Mouse (Mus musculus) frontal cortex, postnatal 10 days (tissue): ENCODE measurements around the gene Pex5l.

Source experiments
- DNase-seq, 2 experiments: peaks; one replicate each; pipeline ENCODE4 v3.0.0; 2022; ENCODE audit warnings: low spot score in 2 of 2, mixed read lengths in 1 of 2

The Pex5l gene

GRCm38 (mm10) chr3:33063590-33063989 lies 79.5 kb downstream of the Pex5l start:
- DNase-seq = no peak

- no peak for DNase-seq
These were observed 81.6 kb downstream of the Pex5l start for GRCm38 (mm10) chr3:33061428-33061827.

- DNase-seq = no peak
These were observed 82.0 kb downstream of the Pex5l start for GRCm38 (mm10) chr3:33061016-33061415.

DNA sequence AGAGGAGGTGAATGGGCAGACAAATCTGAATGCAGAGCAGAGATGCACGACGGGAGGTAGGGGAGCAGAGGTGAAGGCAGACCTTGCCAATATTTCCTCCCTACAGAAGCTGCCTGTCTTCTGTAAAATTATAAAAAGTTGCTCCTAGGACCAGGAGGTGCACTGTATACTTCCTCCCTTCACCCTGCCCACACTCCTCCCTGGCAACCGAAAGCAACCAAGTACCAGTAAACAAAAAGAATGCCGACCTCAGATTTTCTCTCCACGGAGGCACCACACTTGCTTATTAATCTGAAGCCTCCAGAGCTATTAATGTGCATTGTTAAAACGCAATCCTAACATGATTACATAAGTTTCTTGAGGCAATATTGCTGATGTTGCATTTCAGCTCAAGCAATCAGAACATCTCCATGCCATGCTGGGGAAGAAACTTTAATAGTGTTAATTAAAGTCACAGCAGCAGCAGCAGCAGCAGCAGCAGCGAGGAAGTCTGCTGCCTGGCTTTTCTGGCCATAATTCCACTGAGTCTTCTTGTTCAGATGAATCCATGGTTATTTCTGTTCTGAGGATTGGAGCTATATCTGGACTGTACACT lies 82.6 kb downstream of the Pex5l start:
- no peak for DNase-seq

DNA sequence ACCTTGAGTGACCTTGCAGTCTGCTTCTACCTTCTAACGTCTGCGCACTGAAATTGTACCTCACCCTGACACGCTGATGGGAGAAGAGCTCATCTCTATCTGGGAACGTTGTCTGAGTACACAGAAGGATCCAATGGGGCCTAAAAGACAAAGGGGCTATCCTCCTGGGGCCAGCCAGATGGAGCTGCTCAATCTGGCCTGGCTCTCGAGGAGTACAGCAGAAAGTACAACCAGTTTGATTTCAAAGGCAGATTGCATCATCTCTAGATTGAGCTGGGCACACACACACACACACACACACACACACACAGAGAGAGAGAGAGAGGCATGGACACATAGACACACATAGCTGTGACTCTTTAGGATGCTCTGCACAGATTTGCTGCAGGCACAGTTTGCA lies 94.7 kb downstream of the Pex5l start:
- DNase-seq = no peak

DNA sequence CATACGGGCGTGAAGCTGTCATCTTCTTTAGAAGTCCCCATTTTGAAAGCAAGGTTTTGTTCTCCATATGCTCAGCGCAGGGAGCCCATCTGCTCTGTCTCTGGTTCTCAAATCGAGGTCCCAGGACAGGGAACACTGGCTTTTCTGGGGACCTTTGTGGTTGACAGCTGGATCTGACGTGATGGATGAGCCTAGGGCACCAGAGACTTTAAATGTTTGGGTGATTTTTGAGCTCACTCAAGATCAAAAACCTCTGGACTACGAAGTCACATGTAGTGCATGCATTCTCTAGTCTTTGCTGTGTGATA lies 98.3 kb downstream of the Pex5l start:
- no peak for DNase-seq

- DNase-seq = peak in 1 of 2 experiments; percentile 32
These were observed 98.9 kb downstream of the Pex5l start for GRCm38 (mm10) chr3:33043896-33044798.

DNA sequence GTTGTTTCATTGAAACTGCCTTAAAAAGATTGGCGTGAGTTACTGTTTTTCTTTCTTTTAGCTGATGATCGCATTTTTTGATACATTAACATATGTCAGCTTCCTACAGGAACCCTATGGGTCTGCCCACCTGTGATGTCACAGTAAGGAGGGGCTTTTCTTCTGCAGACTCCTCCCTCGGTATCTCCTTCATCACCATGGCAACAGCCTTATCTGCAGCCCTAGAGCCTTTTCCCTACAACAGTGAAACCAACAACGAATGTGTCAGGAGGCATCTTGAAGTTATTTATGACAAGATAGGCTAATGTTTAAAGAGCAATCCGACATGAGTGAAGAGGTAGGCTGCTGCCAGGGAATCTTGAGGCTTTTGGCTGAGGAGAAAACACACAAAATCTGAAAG lies 118.5 kb downstream of the Pex5l start:
- no peak for DNase-seq

DNA sequence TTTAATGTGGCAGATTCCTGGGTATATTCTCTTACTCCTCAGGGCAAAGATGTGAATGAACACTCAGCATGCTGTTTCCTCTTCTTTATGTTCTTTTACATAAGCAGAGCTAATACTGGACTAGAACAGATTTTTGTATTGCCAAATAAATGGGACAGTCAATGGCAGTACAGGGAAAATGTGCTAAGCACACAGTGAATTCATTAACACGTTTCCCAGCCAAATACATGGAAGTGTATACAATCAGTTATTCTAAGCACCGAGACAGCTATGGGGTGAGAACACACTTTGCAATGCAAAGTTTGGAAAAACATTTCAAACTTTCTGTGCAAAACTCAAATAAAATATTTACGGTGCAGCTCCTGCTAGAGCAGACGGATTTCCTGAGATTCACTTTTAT lies 139.1 kb downstream of the Pex5l start:
- no peak for DNase-seq

- no peak for DNase-seq
These were observed 141.3 kb downstream of the Pex5l start for GRCm38 (mm10) chr3:33001769-33002168.

DNA sequence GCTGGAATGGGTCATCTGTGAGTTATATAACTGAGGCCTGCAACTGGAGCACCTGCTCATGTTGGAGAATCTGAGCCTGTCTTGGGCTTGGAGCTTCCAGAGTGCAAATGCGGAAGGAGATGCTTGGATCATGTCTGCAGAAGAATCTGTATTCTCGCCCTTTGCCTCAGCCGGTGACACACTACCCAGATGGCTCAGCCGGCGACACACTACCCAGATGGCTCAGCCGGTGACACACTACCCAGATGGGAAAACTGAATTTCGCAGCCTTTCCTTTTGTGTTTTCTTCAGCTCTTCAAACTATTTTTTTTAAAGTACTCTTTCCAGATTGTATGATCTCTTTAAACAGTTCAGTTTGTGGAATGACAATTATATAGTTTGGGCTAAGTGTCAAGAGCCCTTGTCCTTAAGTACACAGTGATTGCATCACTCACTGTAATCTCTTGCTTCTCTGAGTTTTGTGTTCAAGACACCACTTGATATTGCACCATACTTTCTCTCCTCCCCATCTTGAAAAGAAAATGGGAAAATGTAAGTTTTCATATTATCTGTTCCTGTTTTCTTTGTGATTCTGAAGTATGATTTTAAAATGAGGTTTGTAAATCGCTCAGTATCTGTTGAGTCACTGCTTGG lies 142.5 kb downstream of the Pex5l start:
- peak in 1 of 2 experiments; percentile 17 for DNase-seq

- no peak for DNase-seq
These were observed 151.1 kb downstream of the Pex5l start for GRCm38 (mm10) chr3:32991713-32992575.

DNA sequence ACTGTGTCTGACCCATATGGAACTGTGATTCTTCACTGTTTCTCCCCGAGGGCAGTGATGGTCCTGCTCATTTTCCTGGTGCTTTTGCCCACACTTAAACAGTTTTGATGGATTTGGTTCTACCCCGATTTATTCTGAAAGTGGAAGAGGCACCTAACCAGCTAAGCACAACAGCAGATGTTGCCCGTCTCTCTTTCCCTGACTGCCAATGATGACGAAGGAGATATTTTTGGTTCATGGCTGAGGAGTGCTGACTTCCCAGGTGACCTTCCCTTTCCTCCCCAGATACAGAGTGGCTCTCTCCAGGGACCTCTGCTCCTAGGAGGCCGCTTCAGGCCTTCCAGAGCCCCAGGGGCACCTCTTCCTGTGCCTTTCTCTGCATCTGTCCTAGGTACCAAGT lies 155.2 kb downstream of the Pex5l start:
- DNase-seq = no peak

DNA sequence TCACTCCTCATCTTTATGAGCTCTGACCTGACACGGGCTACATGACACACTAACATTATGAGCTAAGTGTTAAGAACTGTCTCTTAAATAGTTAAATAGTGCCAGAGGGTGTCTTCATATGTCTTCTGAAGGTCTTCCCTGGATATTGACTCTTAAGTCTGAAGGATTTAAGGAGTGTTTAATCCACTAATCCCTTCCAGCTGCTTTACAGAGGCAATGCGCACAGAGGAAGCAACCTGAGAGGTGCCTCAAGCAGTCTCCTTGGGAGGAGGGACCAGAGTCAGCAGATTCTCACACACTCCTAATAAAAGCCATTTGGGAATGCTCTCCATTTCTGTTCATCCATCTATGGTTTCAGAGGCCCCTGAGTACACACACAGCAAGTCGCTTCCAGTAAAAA lies 157.9 kb downstream of the Pex5l start:
- no peak for DNase-seq

DNA sequence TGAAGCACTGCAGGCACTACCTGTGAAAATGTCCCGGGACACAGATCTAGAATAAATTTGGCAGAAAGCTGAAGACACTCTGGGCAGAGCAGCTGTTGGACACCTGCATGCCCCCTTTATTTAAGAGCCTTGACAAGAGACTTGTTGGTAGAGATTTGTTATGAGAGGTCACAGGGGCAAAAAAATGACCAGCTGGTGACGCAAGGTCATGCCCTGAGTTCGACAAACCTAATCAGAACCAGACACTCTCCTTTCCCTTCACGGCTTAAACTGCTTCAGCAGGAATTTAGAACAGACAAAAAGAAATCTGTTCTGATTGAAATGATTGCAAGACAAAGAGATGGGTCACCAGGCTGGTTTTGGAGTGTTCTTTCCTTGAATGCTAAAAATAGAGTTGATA lies 163.1 kb downstream of the Pex5l start:
- no peak for DNase-seq

DNA sequence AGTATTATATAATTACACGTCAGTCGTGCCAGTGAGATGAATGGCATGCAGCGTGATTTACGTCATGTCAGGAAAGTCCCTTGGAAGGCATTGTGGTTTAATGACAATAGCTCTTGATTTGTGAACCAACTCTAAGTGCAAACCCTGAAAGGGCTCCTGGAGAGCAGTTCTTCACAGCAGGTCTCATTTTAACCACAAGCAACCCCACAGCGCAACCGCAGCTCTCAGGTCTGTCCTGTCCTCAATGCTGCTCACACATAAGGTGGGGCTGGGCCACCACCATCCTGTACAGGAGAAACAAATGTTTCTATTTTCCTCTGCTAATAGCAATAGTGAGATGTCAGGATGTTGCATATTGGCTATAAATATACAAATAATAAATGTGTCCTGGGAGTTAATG lies 163.8 kb downstream of the Pex5l start:
- DNase-seq = no peak

- no peak for DNase-seq
These were observed 172.8 kb downstream of the Pex5l start for GRCm38 (mm10) chr3:32970257-32970656.

- DNase-seq = no peak
These were observed 174.2 kb downstream of the Pex5l start for GRCm38 (mm10) chr3:32968671-32969425.

- no peak for DNase-seq
These were observed 177.5 kb downstream of the Pex5l start for GRCm38 (mm10) chr3:32965528-32965927.

DNA sequence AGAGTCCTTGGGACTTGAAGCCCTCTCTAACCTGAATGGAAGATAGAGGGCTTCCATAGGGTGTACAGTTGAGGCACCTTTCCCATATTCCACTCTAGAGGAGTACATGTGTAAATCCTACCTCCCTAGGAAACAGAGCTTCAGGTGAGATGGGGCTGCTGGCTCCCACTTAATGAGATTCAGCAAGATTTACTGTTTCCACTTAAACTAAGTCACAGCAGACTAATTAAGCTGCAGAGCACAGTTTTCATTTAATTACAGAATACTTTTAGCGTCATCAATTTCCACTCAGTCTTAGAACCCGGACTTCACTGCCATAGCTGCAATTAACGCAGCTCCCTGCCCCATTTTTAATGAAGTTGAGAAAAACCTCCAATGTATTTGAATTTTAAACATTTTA lies 181.6 kb downstream of the Pex5l start:
- DNase-seq = no peak

GRCm38 (mm10) chr3:32951382-32951781 lies 191.7 kb downstream of the Pex5l start:
- no peak for DNase-seq
